Comparison of ENCODE assay signal across 8 mouse cellular contexts in genomic region chr14:118137487-118137886, GRCm38 (mm10). TPM values are rescaled to one million over a fixed set of nuclear protein-coding genes. Genes with fewer than 3 reads are reported as not detected.
DNase-seq lines count a peak whose midpoint lies in the region; ATAC-seq and TF ChIP-seq lines count a peak whose summit lies in the region.

No protein-coding gene starts in this region.

- peak overlapping the region; percentile 86 for H3K9ac ChIP-seq in kidney, embryonic 15.5 days
- H3K9ac ChIP-seq in limb, embryonic 12.5 days (replicated peaks): peak overlapping the region; percentile 89
- H3K9ac ChIP-seq in neural tube, embryonic 13.5 days: peak overlapping the region; percentile 88

- in situ Hi-C loops in Patski (cut with MboI; ENCODE audit: low pct_unique_long_range_greater_than_20kb): loop anchor here (10.0 kb wide), 1 partner anchor 133 kb away; no protein-coding TSS in a partner anchor

- intact Hi-C loops in left cerebral cortex, postnatal 10 days (cut with DNase I): no loop called here

- peaks cover 16% of the 10 kb centered on the region for H3K4me1 ChIP-seq in kidney, embryonic 15.5 days
- peaks cover 9% of the 10 kb centered on the region for H3K4me1 ChIP-seq in limb, embryonic 12.5 days (replicated peaks)
- peaks cover 23% of the 10 kb centered on the region for H3K4me1 ChIP-seq in neural tube, embryonic 13.5 days (replicated peaks)

- H3K4me2 ChIP-seq in kidney, embryonic 15.5 days: peak overlapping the region; percentile 84
- H3K4me2 ChIP-seq in limb, embryonic 12.5 days: peak overlapping the region; percentile 73
- H3K4me2 ChIP-seq in neural tube, embryonic 13.5 days: peak overlapping the region; percentile 77

- peak; percentile 27 for ATAC-seq in kidney, embryonic 15.5 days (replicated peaks; ENCODE audit: low FRiP score)
- peak; percentile 36 for ATAC-seq in Patski
- ATAC-seq in limb, embryonic 12.5 days (ENCODE audit: insufficient number of reproducible peaks, insufficient read depth, low FRiP score, low TSS enrichment, low read depth): peak; percentile 23; the same call in 1 of the 2 replicates
- peak; percentile 41 for ATAC-seq in neural tube, embryonic 13.5 days (ENCODE audit: low read depth)

- H3K27ac ChIP-seq in kidney, embryonic 15.5 days: peak overlapping the region; percentile 80
- H3K27ac ChIP-seq in limb, embryonic 12.5 days: peak overlapping the region; percentile 72; the same call in 1 of the 2 replicates
- H3K27ac ChIP-seq in neural tube, embryonic 13.5 days (replicated peaks): peak overlapping the region; percentile 85

- H3K36me3 ChIP-seq in kidney, embryonic 15.5 days: peaks cover 34% of the 10 kb centered on the region
- peaks cover 34% of the 10 kb centered on the region for H3K36me3 ChIP-seq in limb, embryonic 12.5 days
- peaks cover 28% of the 10 kb centered on the region for H3K36me3 ChIP-seq in neural tube, embryonic 13.5 days

- CTCF ChIA-PET in Patski (lab: Charles Lee): interaction anchor here (1.1 to 2.3 kb wide), 3 partner anchors 10 to 20 kb away, joined by 4 to 6 read pairs (median 5); no protein-coding TSS in a partner anchor

- POLR2A ChIA-PET in Patski (lab: Charles Lee): no interaction called here

- no peaks in the 10 kb centered on the region; the same call in 1 of the 2 replicates for H3K9me3 ChIP-seq in kidney, embryonic 15.5 days (replicated peaks)
- no peaks in the 10 kb centered on the region for H3K9me3 ChIP-seq in limb, embryonic 12.5 days
- H3K9me3 ChIP-seq in neural tube, embryonic 13.5 days: no peaks in the 10 kb centered on the region

- DNase-seq in kidney, postnatal 14 days: no peak
- no peak for DNase-seq in Patski (ENCODE audit: low read depth, low spot score)
- peak; percentile 68 for DNase-seq in fat pad, adult 2 months (ENCODE audit: extremely low read depth, low read depth, low spot score)
- DNase-seq in left cerebral cortex, postnatal 10 days (ENCODE audit: extremely low spot score in 1 of 2, low spot score in 2 of 2): no peak
- no peak for DNase-seq in frontal cortex, postnatal 25 days (ENCODE audit: low spot score in 2 of 2)

- no peak for TF ChIP-seq CTCF in Patski (IDR thresholded peaks at IDR 0.05)

- peak overlapping the region; percentile 91 for H3K4me3 ChIP-seq in kidney, embryonic 15.5 days (replicated peaks)
- H3K4me3 ChIP-seq in limb, embryonic 12.5 days (replicated peaks): peak overlapping the region; percentile 82
- H3K4me3 ChIP-seq in neural tube, embryonic 13.5 days: peak overlapping the region; percentile 89

- WGBS in kidney, embryonic 15.5 days: under 1% methylated on average over 13 of the region's 13 CpGs
- 1% methylated on average over 13 of the region's 13 CpGs for WGBS in limb, embryonic 12.5 days
- under 1% methylated on average over 13 of the region's 13 CpGs for WGBS in neural tube, embryonic 13.5 days

- H3K27me3 ChIP-seq in kidney, embryonic 15.5 days: no peaks in the 10 kb centered on the region
- no peaks in the 10 kb centered on the region for H3K27me3 ChIP-seq in Patski
- no peaks in the 10 kb centered on the region for H3K27me3 ChIP-seq in limb, embryonic 12.5 days
- H3K27me3 ChIP-seq in neural tube, embryonic 13.5 days: peaks cover 4% of the 10 kb centered on the region; the same call in 1 of the 2 replicates

RNA-seq across cellular contexts. Expression of gene Gpr180, which starts 0.5 kb away (rescaled TPM):
- polyA plus RNA-seq in kidney, embryonic 15.5 days (2015; fragmentation: Nextera tagmentation; extraction: Ambion mirVana): 54.6 and 58.6 TPM in 2 replicates
- polyA plus RNA-seq in Patski (2021): 28.3 TPM
- polyA plus RNA-seq in limb, embryonic 12.5 days (2016; fragmentation: Nextera tagmentation; extraction: Ambion mirVana): 53.3 and 54.2 TPM in 2 replicates
- 41.8 and 42.0 TPM in 2 replicates for polyA plus RNA-seq in neural tube, embryonic 13.5 days (2015; fragmentation: Nextera tagmentation; extraction: Ambion mirVana)
- total RNA-seq in left cerebral cortex, postnatal 10 days (2021): 10 to 100 TPM; 33.1 to 33.3 TPM

RNA-seq across cellular contexts. Expression of gene Tgds, which starts 4.9 kb away (rescaled TPM):
- polyA plus RNA-seq in kidney, embryonic 15.5 days (2015; fragmentation: Nextera tagmentation; extraction: Ambion mirVana): 36.7 and 38.1 TPM in 2 replicates
- polyA plus RNA-seq in Patski (2021): 22.7 TPM
- 36.7 and 36.9 TPM in 2 replicates for polyA plus RNA-seq in limb, embryonic 12.5 days (2016; fragmentation: Nextera tagmentation; extraction: Ambion mirVana)
- 20.2 and 24.5 TPM in 2 replicates for polyA plus RNA-seq in neural tube, embryonic 13.5 days (2015; fragmentation: Nextera tagmentation; extraction: Ambion mirVana)
- total RNA-seq in left cerebral cortex, postnatal 10 days (2021): 1 to 10 TPM; 8.7 to 9.6 TPM
